Mouse (Mus musculus): ENCODE data around the gene Sult3a2. TPM values are rescaled to one million over a fixed set of nuclear protein-coding genes. Genes with fewer than 3 reads are reported as not detected.
A peak's percentile ranks its signal among the peaks of the same experiment; 100 is the strongest.
"Not testable (repeated sequence)": the region's sequence is repeated elsewhere in the genome, so short reads cannot be mapped to it uniquely, and the experiment has no call there.

The Sult3a2 gene
- not detected in 2 replicates for polyA plus RNA-seq (2015; fragmentation: Nextera tagmentation; extraction: Ambion mirVana)

- Histone ChIP-seq H3K36me3 (ENCODE audit: poor library complexity, severe bottlenecking) (no peaks in the 10 kb centered on the region), H3K4me3 (no peak within 1 kb of the TSS), H3K4me1 (no peaks in the 10 kb centered on the region), H3K9ac (no peak within 1 kb of the TSS), H3K4me2 (no peak within 1 kb of the TSS), H3K27ac (no peak within 1 kb of the TSS), H3K9me3 (replicated peaks) (no peaks in the 10 kb centered on the region), H3K27me3 (no peaks in the 10 kb centered on the region)
- 95% methylated on average over 3 of the region's 3 CpGs for WGBS
- ATAC-seq, result no peak
These were observed at the start of gene Sult3a2 for GRCm38 (mm10) chr10:33786604-33787003. Gene Sult3a2, minus strand, starts transcription at chr10:33786704.

DNA sequence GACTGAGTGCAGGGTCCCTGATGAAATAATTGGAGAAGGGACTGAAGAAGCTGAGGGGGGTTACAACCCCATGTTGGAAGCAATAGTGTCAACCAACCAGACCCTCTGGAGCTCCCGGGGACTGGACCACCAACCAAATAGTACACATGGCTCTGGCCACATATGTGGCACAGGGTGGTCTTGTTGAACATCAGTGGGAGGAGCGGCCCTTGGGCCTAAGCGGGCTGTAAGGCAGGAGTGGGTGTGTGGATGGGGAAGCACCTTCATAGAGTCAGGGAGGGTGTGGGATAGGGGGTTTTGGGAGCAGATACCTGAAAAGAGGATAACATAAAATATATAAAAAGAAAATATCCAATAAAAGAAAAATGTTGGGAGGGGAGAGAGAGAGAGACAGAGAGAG lies 34.4 kb upstream of the Sult3a2 start:
- ATAC-seq, result no peak
- Histone ChIP-seq H3K9ac (no peak overlapping the region), H3K27ac (no peak overlapping the region), H3K4me2 (no peak overlapping the region), H3K36me3 (ENCODE audit: poor library complexity, severe bottlenecking) (no peaks in the 10 kb centered on the region), H3K4me3 (no peak overlapping the region), H3K27me3 (no peaks in the 10 kb centered on the region), H3K4me1 (no peaks in the 10 kb centered on the region), H3K9me3 (replicated peaks) (no peaks in the 10 kb centered on the region)
- WGBS, result 100% methylated on average over 3 of the region's 3 CpGs

DNA sequence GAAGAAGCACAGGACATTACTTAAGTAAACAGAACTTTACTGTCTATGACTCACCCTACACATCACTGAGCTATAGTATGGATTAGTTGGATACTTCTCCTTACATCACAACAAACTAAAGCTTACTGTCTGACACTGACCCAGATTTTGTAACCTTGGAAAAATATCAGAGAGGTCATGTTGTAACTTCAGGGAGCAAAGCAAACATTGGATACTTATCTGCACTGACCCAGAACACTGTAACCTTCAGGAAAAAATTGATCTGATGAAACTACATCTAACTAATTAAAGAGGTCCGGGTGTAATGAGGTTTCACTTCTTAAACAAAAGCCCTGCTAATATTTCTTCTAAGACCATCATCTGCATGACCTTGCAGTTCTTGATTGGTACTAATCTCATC lies 30.4 kb upstream of the Sult3a2 start:
- Histone ChIP-seq H3K4me2 (no peak overlapping the region), H3K4me3 (no peak overlapping the region), H3K9ac (no peak overlapping the region), H3K27me3 (no peaks in the 10 kb centered on the region), H3K9me3 (replicated peaks) (no peaks in the 10 kb centered on the region), H3K4me1 (no peaks in the 10 kb centered on the region), H3K36me3 (ENCODE audit: poor library complexity, severe bottlenecking) (no peaks in the 10 kb centered on the region), H3K27ac (no peak overlapping the region)
- 62% methylated on average over 1 of the region's 1 CpGs for WGBS
- ATAC-seq, result no peak

DNA sequence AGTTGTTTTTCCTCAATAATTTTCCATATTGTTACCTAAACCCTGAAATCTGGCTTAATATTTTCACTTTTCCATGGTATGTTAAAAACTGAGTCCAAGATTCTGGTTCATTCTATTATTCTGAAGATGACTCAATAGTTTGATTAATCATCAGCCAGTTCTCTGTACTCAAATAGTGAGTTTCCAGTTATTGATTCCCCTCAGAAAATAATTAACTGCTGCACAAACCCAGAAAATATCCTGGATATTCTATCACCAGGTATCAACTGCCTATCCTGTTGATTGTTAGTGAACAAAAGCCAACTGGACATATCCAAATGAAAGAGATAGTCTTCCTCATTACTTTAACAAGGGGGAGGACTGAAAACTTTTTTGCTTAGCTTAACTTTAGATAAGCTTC lies 27.8 kb upstream of the Sult3a2 start:
- H3K27me3 ChIP-seq, result no peaks in the 10 kb centered on the region
- no peak overlapping the region for H3K9ac ChIP-seq
- no peak overlapping the region for H3K27ac ChIP-seq
- no peak overlapping the region for H3K4me2 ChIP-seq
- no peak for ATAC-seq
- H3K36me3 ChIP-seq (ENCODE audit: poor library complexity, severe bottlenecking), result no peaks in the 10 kb centered on the region
- no peaks in the 10 kb centered on the region for H3K9me3 ChIP-seq (replicated peaks)
- H3K4me3 ChIP-seq, result no peak overlapping the region
- no peaks in the 10 kb centered on the region for H3K4me1 ChIP-seq

DNA sequence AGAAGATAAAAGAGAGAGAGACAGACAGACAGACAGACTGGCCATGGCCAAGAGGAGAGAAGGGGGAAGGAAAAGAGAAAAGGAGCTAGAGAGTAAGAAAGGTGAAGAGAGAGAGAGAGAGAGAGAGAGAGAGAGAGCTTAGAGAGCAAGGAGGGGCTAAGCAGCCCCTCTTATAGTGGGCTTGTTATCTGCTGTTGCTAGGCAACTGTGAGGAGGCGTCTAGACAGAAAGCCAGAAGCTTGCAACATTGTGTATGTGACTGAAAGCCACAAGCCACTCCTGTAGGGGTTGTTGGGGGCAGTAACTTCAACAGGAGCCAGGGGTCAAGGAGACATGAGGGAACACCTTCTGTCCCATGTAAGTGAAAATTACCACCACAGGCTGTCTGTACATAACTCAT lies 25.3 kb upstream of the Sult3a2 start:
- 19% methylated on average over 1 of the region's 1 CpGs for WGBS
- peak; percentile 75; the same call in 1 of the 2 replicates for ATAC-seq

DNA sequence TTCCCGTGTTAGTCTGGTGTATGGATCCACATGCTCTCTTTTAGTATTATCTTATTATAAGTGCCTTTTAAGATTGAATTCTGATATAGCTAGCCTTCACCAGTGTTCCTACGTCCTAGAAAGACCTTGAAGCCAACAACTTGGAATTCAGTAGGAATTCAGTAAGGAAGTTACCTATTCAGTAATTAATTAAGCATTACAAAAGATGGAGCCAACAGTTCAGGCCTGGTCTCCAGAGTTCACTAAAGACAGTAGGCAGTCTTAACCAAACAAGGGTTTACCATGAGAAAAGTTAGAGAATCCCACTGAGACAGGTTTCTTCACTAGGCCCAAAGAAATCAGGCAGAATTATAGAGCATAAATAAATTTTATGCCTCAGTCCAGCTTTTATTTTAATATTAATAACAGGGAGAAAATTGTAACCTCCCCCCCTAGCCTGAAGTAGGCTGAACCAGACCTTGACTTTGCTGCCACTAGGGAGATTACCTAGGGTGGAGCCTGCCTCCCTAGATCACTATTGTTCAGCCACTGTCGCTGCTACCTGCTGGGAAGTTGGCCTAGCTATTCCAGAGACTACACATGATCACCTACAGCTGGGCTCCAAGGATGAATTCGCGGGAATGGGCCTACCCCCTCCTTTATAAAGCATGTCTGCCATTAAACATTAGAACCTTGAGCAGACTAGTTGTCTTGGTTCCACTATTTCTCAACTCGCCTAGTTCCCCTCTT lies 10.9 kb upstream of the Sult3a2 start:
- not testable (repeated sequence) for H3K4me1 ChIP-seq; H3K9me3 ChIP-seq (replicated peaks); H3K9ac ChIP-seq; H3K27me3 ChIP-seq; H3K4me3 ChIP-seq; H3K4me2 ChIP-seq; ATAC-seq; H3K27ac ChIP-seq; H3K36me3 ChIP-seq (ENCODE audit: poor library complexity, severe bottlenecking)
- 81% methylated on average over 6 of the region's 6 CpGs for WGBS

More for the DNA sequence above, 25.3 kb upstream of the Sult3a2 start:
- Histone ChIP-seq H3K4me3 (no peak overlapping the region), H3K4me1 (no peaks in the 10 kb centered on the region), H3K4me2 (no peak overlapping the region), H3K36me3 (ENCODE audit: poor library complexity, severe bottlenecking) (no peaks in the 10 kb centered on the region), H3K27me3 (no peaks in the 10 kb centered on the region), H3K9ac (no peak overlapping the region), H3K9me3 (replicated peaks) (no peaks in the 10 kb centered on the region), H3K27ac (no peak overlapping the region)

- not testable (repeated sequence) for H3K4me2 ChIP-seq, ATAC-seq
- 86% methylated on average over 4 of the region's 4 CpGs for WGBS
These were observed 9.9 kb upstream of the Sult3a2 start for GRCm38 (mm10) chr10:33796269-33796915.

DNA sequence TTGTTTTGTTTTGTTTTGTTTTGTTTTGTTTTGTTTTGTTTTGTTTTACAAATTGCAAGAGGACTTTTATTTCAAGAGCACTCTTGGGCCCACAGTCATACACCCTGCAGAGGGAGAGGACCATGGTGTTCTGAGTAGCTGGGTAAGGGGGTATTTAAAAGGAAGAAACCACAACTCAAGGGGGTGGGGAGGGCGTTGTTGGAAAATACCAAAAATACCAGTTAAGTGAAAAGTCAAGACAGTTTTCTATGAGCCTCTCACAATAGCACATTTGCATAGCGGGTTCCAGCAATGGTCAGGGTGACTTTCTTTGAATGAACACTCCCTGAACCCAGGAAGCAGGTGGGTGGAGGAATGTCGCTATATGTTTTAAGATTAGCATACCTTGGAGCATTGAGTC lies 5.7 kb upstream of the Sult3a2 start:
- H3K27me3 ChIP-seq; H3K9me3 ChIP-seq (replicated peaks); H3K27ac ChIP-seq; H3K36me3 ChIP-seq (ENCODE audit: poor library complexity, severe bottlenecking); H3K4me3 ChIP-seq; ATAC-seq; H3K9ac ChIP-seq; H3K4me2 ChIP-seq; H3K4me1 ChIP-seq: not testable (repeated sequence)
- WGBS, result 91% methylated on average over 3 of the region's 3 CpGs

More at GRCm38 (mm10) chr10:33796269-33796915, 9.9 kb upstream of the Sult3a2 start:
- not testable (repeated sequence) for H3K4me1 ChIP-seq; H3K27ac ChIP-seq; H3K9me3 ChIP-seq (replicated peaks); H3K4me3 ChIP-seq; H3K27me3 ChIP-seq; H3K9ac ChIP-seq; H3K36me3 ChIP-seq (ENCODE audit: poor library complexity, severe bottlenecking)

DNA sequence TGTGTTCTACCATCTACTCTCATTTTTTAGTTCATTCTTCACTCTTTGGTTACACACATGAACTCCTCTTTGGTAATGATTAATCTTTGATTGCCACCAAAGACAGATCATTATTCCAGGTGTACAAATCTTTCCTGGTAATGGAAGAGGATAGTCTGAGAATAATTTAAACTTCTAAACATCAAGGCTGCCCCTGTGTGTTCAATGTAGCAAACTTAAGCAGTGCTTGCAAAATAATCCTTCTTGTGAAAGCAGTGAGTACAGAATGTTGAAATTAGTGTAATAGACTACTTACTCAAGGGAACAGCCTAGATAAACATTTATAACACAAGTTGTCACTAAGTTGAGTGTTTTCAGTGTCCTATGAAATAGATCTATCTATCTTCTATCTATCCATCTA lies 1.0 kb upstream of the Sult3a2 start:
- H3K9me3 ChIP-seq (replicated peaks), result no peaks in the 10 kb centered on the region
- no peak overlapping the region for H3K27ac ChIP-seq
- no peak overlapping the region for H3K4me2 ChIP-seq
- no peak overlapping the region for H3K9ac ChIP-seq
- H3K4me3 ChIP-seq, result no peak overlapping the region
- H3K4me1 ChIP-seq, result no peaks in the 10 kb centered on the region
- no peaks in the 10 kb centered on the region for H3K27me3 ChIP-seq
- ATAC-seq, result no peak
- no peaks in the 10 kb centered on the region for H3K36me3 ChIP-seq (ENCODE audit: poor library complexity, severe bottlenecking)

DNA sequence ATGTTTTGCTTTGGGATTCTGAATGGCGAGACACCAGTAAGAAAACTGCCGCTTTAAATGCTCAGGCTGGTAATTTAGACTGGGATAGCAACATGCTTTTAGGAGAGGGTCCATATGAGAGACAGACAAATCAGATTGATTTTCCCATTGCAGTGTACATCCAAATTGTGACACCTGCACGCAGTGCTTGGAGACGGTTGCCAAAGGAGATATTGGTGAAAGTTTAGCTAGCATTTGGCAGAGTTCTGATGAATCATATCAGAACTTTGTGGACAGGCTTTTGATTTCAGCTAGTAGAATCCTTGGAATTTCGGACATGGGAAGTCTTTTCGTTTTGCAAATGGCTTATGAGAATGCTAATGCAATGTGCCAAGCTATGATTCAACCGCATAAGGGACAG lies 51.3 kb downstream of the Sult3a2 start:
- not testable (repeated sequence) for H3K4me1 ChIP-seq; H3K27ac ChIP-seq; H3K27me3 ChIP-seq; H3K4me2 ChIP-seq; ATAC-seq; H3K9ac ChIP-seq; H3K4me3 ChIP-seq; H3K9me3 ChIP-seq (replicated peaks); H3K36me3 ChIP-seq (ENCODE audit: poor library complexity, severe bottlenecking)
- 94% methylated on average over 7 of the region's 7 CpGs for WGBS

DNA sequence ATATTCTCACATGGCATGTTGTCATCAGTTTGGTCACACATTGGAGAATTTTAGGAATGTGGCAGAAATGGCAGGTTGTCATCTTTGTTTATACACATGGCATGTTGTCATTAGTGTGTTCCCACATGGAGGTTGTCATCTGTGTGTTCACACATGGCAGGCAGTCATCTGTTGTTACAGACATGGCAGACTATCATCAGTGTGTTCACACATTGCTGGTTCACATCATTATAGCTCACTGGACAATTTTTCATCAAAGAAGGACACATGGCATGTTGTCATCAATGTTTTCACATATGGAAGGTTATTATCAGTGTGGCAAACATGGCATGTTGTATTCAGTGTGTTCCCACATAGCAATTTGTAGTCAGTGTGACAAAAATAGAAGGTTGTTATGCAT lies 53.3 kb downstream of the Sult3a2 start:
- Histone ChIP-seq H3K36me3 (ENCODE audit: poor library complexity, severe bottlenecking) (no peaks in the 10 kb centered on the region), H3K9me3 (replicated peaks) (no peaks in the 10 kb centered on the region; the same call in 1 of the 2 replicates), H3K4me2 (no peak overlapping the region), H3K9ac (no peak overlapping the region), H3K27ac (no peak overlapping the region), H3K4me3 (no peak overlapping the region), H3K4me1 (no peaks in the 10 kb centered on the region), H3K27me3 (no peaks in the 10 kb centered on the region)
- peak; percentile 92 for ATAC-seq

- Histone ChIP-seq H3K4me3 (no peak overlapping the region), H3K4me2 (no peak overlapping the region), H3K27me3 (no peaks in the 10 kb centered on the region), H3K27ac (no peak overlapping the region), H3K4me1 (no peaks in the 10 kb centered on the region), H3K9ac (no peak overlapping the region), H3K36me3 (ENCODE audit: poor library complexity, severe bottlenecking) (no peaks in the 10 kb centered on the region), H3K9me3 (replicated peaks) (no peaks in the 10 kb centered on the region)
- 82% methylated on average over 4 of the region's 4 CpGs for WGBS
- ATAC-seq, result peak; percentile 86
These were observed 53.9 kb downstream of the Sult3a2 start for GRCm38 (mm10) chr10:33732409-33733185.

Measured in forebrain, embryonic 13.5 days (tissue).